Mouse (Mus musculus) embryonic facial prominence, embryonic 13.5 days (tissue): Measurements from ENCODE around the gene Mitf. TPM values are rescaled to one million over a fixed set of nuclear protein-coding genes. Genes with fewer than 3 reads are reported as not detected.

Experiments used
- ATAC-seq: fragments of 200-750 bp; cut with Nextera tagmentation; 2 replicates; pipeline ENCODE4 v1.8.0; 2017; ENCODE audit warnings: low read depth; ENCODE audit not compliant: insufficient number of reproducible peaks, insufficient read depth, low FRiP score, low TSS enrichment
- H3K27ac ChIP-seq: fragments of 300-500 bp; sonication (generic); 2 replicates; pipeline ENCODE4 v1.5.1; 2015; ENCODE audit warnings: moderate library complexity, mild to moderate bottlenecking, inconsistent platforms
- H3K27me3 ChIP-seq: fragments of 300-500 bp; sonication (generic); 2 replicates; pipeline ENCODE4 v1.6.1; 2015; ENCODE audit warnings: mild to moderate bottlenecking, inconsistent platforms
- H3K36me3 ChIP-seq: fragments of 300-500 bp; sonication (generic); 2 replicates; pipeline ENCODE4 v1.6.1; 2015; ENCODE audit warnings: mild to moderate bottlenecking, inconsistent platforms
- H3K4me1 ChIP-seq: fragments of 300-500 bp; sonication (generic); 2 replicates; pipeline ENCODE4 v1.6.1; 2015; ENCODE audit warnings: inconsistent platforms
- H3K4me2 ChIP-seq: fragments of 300-500 bp; sonication (generic); 2 replicates; pipeline ENCODE4 v1.6.1; 2015; ENCODE audit warnings: moderate library complexity, mild to moderate bottlenecking, inconsistent platforms
- H3K4me3 ChIP-seq: fragments of 300-500 bp; sonication (generic); 2 replicates; pipeline ENCODE4 v1.5.1; 2015; ENCODE audit warnings: mild to moderate bottlenecking, inconsistent platforms
- H3K9ac ChIP-seq: fragments of 300-500 bp; sonication (generic); 2 replicates; pipeline ENCODE4 v1.6.1; 2015; ENCODE audit warnings: mild to moderate bottlenecking, inconsistent platforms
- H3K9me3 ChIP-seq: fragments of 300-500 bp; sonication (generic); 2 replicates; pipeline ENCODE4 v1.6.1; 2016; ENCODE audit warnings: inconsistent platforms
- WGBS: fragments of 180-500 bp; shearing (Covaris S2); methylation state at CpG from one replicate; pipeline ENCODE4 v1.1.7; 2015; ENCODE audit warnings: mixed read lengths; 5-methylcytosine and 5-hydroxymethylcytosine counted together
- polyA plus RNA-seq: library from polyadenylated mRNA; unstranded; fragments of >200 nt; fragmentation: Nextera tagmentation; extraction: Ambion mirVana; gene quantifications from 2 replicates; pipeline ENCODE4 v1.2.1, GENCODE M21; 2015

Gene Mitf
- polyA plus RNA-seq, 1 experiment from 2014 or later = 2.5 TPM

DNA sequence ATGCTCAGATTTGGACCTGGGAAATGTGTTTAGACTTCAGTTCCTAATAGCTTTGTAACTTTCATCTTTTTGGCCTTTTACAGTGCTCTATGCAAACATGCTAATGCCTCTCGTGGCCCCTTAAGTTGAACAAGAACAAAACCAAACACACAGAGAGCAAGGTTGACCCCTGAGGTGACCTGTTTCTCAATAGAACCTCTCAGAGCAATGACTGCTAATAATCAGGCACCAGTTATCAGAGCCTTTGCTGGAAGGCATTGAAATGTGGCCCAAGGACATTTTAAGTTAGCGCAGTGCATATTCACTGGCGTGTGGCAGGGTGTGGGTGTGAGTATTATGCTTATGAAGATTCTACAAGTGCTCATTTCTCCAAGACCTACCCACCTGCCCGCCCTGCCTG lies 194.7 kb downstream of the Mitf start:
- no peak for ATAC-seq

DNA sequence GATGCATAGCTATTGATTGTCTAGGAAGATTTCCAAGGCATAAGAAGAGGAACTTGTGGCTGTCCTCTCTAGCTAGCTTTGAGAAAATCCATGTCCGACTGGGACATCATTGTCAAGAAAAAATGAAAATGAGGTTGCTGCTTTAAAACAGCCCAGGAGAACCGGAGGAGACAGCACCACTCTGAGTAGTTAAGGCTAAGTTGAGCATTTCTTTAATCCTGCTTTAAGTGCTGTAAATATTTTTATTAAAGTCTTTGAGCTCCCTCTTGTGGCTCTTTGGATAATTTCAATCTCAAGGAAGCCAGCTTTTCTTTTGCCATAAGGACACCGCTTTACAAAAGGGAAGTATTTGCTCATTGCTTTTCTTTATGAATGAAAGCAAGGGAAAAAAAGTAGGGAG lies 196.3 kb downstream of the Mitf start:
- Histone ChIP-seq H3K4me3 (no peak overlapping the region), H3K9me3 (no peaks in the 10 kb centered on the region), H3K27ac (no peak overlapping the region), H3K4me2 (no peak overlapping the region), H3K36me3 (no peaks in the 10 kb centered on the region), H3K9ac (no peak overlapping the region), H3K27me3 (no peaks in the 10 kb centered on the region; the same call in 1 of the 2 replicates), H3K4me1 (no peaks in the 10 kb centered on the region)
- no peak for ATAC-seq
- WGBS = 22% methylated on average over 3 of the region's 3 CpGs

More for the DNA sequence above, 194.7 kb downstream of the Mitf start:
- no peaks in the 10 kb centered on the region for H3K4me1 ChIP-seq
- no peak overlapping the region for H3K9ac ChIP-seq
- H3K27ac ChIP-seq = no peak overlapping the region
- no peak overlapping the region for H3K4me2 ChIP-seq
- no peaks in the 10 kb centered on the region for H3K9me3 ChIP-seq
- H3K36me3 ChIP-seq = no peaks in the 10 kb centered on the region
- H3K4me3 ChIP-seq = no peak overlapping the region
- no peaks in the 10 kb centered on the region; the same call in 1 of the 2 replicates for H3K27me3 ChIP-seq
- 48% methylated on average over 4 of the region's 4 CpGs for WGBS

DNA sequence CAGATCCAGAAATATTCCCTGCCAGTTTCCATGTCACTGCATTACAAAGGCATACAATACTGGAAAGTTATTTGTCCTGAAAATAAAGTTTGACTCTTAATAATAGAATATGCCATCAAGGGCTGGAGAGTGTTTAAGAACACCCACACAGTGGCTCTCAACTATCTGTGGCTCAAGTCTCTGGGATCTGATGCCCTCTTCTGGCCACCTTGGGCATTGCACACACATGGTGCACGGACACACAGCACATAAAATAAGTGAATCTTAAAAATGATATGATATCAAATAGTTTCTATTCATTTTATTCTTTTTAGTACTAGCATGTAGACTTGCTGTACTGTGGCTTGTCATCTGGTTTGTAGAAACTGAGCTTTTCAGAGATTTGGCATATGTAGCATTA lies 198.7 kb downstream of the Mitf start:
- Histone ChIP-seq H3K9me3 (no peaks in the 10 kb centered on the region), H3K9ac (no peak overlapping the region), H3K4me2 (no peak overlapping the region), H3K27ac (no peak overlapping the region), H3K27me3 (no peaks in the 10 kb centered on the region), H3K4me3 (no peak overlapping the region), H3K4me1 (no peaks in the 10 kb centered on the region), H3K36me3 (no peaks in the 10 kb centered on the region)
- ATAC-seq = no peak
- WGBS = 65% methylated on average over 1 of the region's 1 CpGs

DNA sequence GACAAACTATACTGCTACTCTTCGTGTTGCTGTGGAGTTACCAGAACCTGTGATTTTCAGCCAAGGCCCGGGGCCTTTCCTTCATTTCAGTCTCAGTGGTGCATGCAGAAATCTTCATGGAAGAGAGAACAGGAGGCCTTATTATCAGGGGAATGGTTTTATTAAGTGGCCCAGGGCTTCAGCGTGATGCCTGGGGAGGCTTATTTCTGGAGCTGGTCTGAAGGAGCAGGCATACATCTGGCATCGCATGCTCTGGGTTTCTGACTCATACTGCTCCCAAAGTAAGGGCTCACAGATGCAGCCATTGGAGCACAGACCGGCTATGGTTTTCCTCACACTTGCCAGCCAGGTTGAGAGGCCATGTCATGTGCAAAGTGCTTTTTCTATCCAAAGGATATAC lies 208.2 kb downstream of the Mitf start:
- ATAC-seq = no peak
- Histone ChIP-seq H3K27ac (no peak overlapping the region), H3K36me3 (no peaks in the 10 kb centered on the region), H3K4me2 (no peak overlapping the region), H3K27me3 (no peaks in the 10 kb centered on the region), H3K4me3 (no peak overlapping the region), H3K9ac (no peak overlapping the region), H3K4me1 (no peaks in the 10 kb centered on the region), H3K9me3 (no peaks in the 10 kb centered on the region)
- WGBS = 82% methylated on average over 5 of the region's 5 CpGs

DNA sequence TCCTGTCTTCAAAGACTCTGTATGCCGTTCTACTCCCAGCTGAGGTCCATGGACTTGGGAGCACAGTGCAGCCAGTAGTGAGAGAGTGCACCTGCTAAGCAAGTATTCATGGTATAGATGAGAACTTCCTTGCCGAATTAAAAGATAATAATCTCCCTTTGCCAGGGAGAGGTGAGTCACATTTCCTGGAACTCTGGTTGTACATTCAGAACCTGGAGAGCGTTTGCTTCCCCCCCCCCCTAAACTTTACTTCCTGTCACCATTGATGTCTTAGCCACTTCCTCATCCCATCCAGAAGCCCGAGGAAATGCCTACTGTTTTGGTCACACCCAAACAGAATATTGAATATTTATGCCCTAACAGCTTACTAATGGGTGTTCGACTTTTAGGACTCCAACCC lies 209.0 kb downstream of the Mitf start:
- no peak overlapping the region for H3K27ac ChIP-seq
- H3K4me3 ChIP-seq = no peak overlapping the region
- no peak overlapping the region for H3K4me2 ChIP-seq
- H3K9me3 ChIP-seq = no peaks in the 10 kb centered on the region
- H3K9ac ChIP-seq = no peak overlapping the region
- H3K36me3 ChIP-seq = no peaks in the 10 kb centered on the region
- no peaks in the 10 kb centered on the region for H3K27me3 ChIP-seq
- no peak for ATAC-seq
- WGBS = 78% methylated on average over 5 of the region's 5 CpGs
- H3K4me1 ChIP-seq = no peaks in the 10 kb centered on the region

DNA sequence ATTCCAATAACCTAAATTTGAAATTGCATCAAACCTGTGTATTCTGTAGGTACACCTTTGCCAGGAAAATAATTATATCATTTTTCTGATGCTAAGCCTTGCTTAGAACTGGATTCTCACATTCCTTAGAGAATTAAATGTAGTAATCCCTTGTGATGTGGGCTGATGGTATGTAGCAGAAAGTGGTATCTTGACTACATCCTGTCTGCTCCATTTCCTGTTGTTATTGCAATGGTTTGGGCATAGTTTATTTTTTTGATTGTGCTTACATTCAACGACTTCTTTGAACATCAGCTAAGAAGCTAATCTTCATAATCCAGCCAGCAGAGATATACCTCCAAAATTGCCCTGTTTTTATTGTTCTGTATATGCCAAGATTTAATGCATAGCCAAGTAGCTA lies 217.0 kb downstream of the Mitf start:
- no peaks in the 10 kb centered on the region for H3K27me3 ChIP-seq
- no peaks in the 10 kb centered on the region for H3K36me3 ChIP-seq
- H3K27ac ChIP-seq = no peak overlapping the region
- no peak overlapping the region for H3K4me2 ChIP-seq
- H3K9ac ChIP-seq = no peak overlapping the region
- 49% methylated on average over 1 of the region's 1 CpGs for WGBS
- H3K4me1 ChIP-seq = no peaks in the 10 kb centered on the region
- H3K9me3 ChIP-seq = no peaks in the 10 kb centered on the region
- no peak for ATAC-seq
- no peak overlapping the region for H3K4me3 ChIP-seq

DNA sequence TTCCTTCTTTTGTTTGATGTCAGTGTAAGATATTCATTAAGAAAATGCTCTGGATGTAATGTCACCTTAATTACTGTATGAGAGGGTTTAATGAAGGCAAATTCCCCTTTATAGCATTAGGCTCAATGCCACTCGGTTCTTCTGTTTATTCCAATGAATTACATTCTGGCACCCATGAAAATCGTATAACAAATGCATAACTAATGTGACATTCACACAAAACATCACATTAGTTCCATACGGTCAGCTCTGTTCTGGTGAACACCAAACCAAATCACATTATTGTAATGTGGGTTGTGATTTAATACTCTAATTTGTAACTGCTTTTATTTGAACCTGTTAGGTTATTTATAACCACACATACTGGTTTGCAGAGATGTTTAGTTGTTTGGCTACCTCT lies 231.7 kb downstream of the Mitf start:
- Histone ChIP-seq H3K4me1 (no peaks in the 10 kb centered on the region), H3K9ac (no peak overlapping the region), H3K9me3 (no peaks in the 10 kb centered on the region), H3K4me3 (no peak overlapping the region), H3K4me2 (no peak overlapping the region), H3K36me3 (no peaks in the 10 kb centered on the region), H3K27me3 (no peaks in the 10 kb centered on the region), H3K27ac (no peak overlapping the region)
- 53% methylated on average over 3 of the region's 3 CpGs for WGBS
- ATAC-seq = no peak

DNA sequence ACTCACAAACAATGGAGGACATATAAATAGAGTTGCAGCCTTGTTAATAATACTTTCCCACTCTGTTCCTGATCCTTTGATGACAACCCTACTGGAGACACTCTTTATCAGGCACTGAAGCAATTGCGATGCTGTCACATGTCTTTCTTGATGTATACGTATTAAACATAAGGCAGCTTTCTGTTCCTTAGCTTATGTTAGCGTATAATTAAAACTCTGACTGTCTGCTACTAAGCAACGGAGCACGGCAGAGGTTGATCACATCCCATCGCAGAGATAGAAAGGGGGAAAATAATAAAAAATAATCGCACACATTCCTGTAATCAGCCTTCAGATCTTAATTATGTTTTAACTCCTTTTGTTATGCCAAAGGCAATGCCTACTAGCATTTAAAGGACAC lies 234.9 kb downstream of the Mitf start:
- no peak for ATAC-seq
- Histone ChIP-seq H3K9ac (no peak overlapping the region), H3K4me3 (no peak overlapping the region), H3K27ac (no peak overlapping the region), H3K4me2 (no peak overlapping the region), H3K27me3 (no peaks in the 10 kb centered on the region), H3K9me3 (no peaks in the 10 kb centered on the region), H3K36me3 (no peaks in the 10 kb centered on the region), H3K4me1 (0 out of 2 replicates have a peak, but pooled peaks cover 5% of the 10 kb centered on the region)
- 89% methylated on average over 7 of the region's 7 CpGs for WGBS

DNA sequence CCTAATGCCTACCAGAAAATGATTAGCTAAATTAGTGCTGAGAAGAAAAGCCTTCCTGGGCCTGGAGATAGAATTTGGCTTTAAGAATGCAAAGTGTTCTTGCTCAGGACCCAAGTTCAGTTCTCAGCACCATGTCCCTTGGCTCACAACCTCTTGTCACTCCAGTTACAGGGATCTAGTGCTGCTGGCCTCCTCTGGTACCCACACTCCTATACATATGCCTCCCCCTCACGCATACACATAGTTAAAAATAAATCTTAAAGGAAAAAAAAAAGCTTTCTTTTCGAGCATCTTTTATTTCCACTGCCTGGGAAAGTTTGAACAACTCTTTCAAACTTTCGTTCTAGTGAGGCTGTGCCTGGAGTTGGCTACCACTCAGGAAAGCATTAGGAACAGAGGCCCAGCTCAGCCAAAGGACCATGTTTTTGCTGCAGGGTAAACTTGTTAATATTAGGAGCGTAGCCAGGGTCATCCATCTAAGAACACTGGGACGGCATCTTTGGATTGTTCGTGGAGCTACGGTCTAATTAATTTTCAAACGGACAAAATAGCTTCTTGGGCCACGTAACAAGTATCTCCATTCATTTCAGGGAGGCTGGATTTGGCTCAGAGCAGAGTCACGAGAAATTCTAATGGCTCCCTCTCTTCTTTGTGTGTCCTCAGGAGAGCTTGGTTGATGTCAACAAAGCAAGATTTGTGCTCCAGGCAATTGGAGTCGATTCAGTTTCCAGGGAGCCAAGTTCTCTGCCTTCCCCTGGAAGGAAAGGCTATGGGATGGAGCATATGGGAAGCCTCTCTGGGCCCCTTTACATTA lies 239.7 kb downstream of the Mitf start:
- Histone ChIP-seq H3K27ac (peak overlapping the region; percentile 58), H3K27me3 (no peaks in the 10 kb centered on the region), H3K9me3 (no peaks in the 10 kb centered on the region), H3K4me2 (no peak overlapping the region), H3K36me3 (no peaks in the 10 kb centered on the region), H3K9ac (no peak overlapping the region), H3K4me3 (no peak overlapping the region), H3K4me1 (peaks cover 9% of the 10 kb centered on the region; the same call in 1 of the 2 replicates)
- no peak for ATAC-seq
- WGBS = 45% methylated on average over 11 of the region's 11 CpGs

DNA sequence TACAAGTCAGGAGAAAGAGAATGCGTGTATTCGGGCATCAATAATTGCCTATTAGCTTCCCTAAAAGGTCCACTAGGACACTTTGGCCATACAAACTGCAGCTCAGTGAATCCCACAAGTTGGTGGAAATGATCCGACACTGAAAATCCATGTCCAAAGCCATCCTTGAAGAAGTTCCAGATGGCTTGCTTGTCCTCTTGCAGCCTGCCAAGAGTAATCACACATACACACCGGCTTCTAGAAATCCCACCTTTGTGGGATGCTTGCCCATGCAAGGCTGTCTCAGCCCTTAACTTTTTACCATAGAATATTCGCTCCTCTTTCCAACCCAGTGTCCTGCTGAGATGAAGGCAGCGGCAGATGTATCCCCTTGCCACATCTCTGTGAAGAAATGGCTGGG lies 240.9 kb downstream of the Mitf start:
- Histone ChIP-seq H3K4me1 (peaks cover 9% of the 10 kb centered on the region; the same call in 1 of the 2 replicates), H3K27me3 (no peaks in the 10 kb centered on the region), H3K36me3 (no peaks in the 10 kb centered on the region), H3K27ac (no peak overlapping the region), H3K4me3 (no peak overlapping the region), H3K9ac (no peak overlapping the region), H3K4me2 (no peak overlapping the region), H3K9me3 (no peaks in the 10 kb centered on the region)
- 78% methylated on average over 6 of the region's 6 CpGs for WGBS
- no peak for ATAC-seq

DNA sequence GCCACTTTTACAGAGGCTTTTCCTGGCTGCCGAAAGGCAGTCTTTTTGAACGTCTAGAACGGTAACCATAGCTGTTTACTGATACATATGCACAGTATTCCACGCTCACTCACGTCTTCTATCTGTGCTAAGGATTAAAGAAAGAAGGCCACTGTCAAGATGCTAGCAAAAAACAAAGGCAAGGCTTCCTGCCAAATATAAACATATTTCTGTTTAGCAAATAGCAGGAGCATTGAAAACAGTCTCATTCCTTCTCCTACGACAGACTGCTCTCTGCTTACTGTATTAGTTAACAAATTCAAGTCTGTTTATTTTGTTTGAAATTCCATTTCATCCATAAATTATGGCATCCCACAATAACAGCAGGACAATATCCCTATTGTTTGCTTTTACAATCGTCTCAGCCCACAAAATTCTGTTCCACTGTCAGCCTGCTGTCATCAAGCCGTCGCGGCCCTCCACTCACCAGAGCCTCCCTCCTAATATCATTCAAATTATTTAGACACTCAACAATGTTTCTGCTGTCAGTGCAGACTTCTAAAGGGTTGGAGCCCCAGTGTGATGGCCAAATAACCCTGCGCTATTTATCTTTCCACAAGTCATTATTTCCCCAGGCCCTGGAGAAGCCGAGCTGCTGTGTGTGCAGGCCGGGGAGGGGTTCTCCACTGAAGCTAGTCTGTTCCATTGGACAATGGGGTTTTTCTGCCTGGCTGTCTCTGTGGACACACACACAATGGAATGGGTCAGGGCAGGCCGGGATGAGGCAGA lies 242.0 kb downstream of the Mitf start:
- ATAC-seq = no peak
- H3K27ac ChIP-seq = no peak overlapping the region
- peaks cover 9% of the 10 kb centered on the region; the same call in 1 of the 2 replicates for H3K4me1 ChIP-seq
- H3K9me3 ChIP-seq = no peaks in the 10 kb centered on the region
- no peak overlapping the region for H3K4me3 ChIP-seq
- H3K27me3 ChIP-seq = no peaks in the 10 kb centered on the region
- H3K9ac ChIP-seq = no peak overlapping the region
- 41% methylated on average over 14 of the region's 14 CpGs for WGBS
- no peak overlapping the region for H3K4me2 ChIP-seq
- H3K36me3 ChIP-seq = no peaks in the 10 kb centered on the region

DNA sequence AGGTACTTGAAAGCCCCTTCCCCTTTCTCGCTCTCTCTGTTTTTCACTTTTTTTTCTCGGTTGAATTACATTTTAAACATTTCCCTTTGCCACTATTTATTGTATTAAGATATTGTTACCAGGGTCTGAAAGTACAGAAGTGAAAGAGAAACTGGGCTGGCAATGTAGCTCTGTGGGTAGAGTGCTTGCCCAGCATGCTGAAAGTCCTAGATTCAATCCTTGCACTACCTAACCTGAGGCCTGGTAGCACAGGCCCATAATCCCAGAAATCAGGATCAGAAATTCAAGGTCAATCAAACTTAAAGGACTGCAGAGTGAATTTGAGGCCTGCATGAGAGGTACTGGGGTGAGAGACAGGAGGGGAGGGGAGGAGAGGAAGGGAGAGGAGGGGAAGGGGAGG lies 242.7 kb downstream of the Mitf start:
- H3K9ac ChIP-seq = no peak overlapping the region
- no peak overlapping the region for H3K27ac ChIP-seq
- H3K4me2 ChIP-seq = no peak overlapping the region
- 78% methylated on average over 2 of the region's 2 CpGs for WGBS
- H3K36me3 ChIP-seq = no peaks in the 10 kb centered on the region
- no peaks in the 10 kb centered on the region for H3K27me3 ChIP-seq
- peaks cover 9% of the 10 kb centered on the region; the same call in 1 of the 2 replicates for H3K4me1 ChIP-seq
- H3K9me3 ChIP-seq = no peaks in the 10 kb centered on the region
- H3K4me3 ChIP-seq = no peak overlapping the region
- no peak for ATAC-seq
